Mouse (Mus musculus): ENCODE measurements around the gene Btg4. TPM values are rescaled to one million over a fixed set of nuclear protein-coding genes. Genes with fewer than 3 reads are reported as not detected.

Gene Btg4
- polyA plus RNA-seq, 1 experiment from 2014 or later, result not detected

- Histone ChIP-seq H3K27me3 (replicated peaks; ENCODE audit: low read depth, poor library complexity, severe bottlenecking) (no peaks in the 10 kb centered on the region), H3K27ac (replicated peaks) (no peak overlapping the region), H3K4me1 (no peaks in the 10 kb centered on the region), H3K4me3 (no peak overlapping the region), H3K9me3 (no peaks in the 10 kb centered on the region), H3K36me3 (replicated peaks) (no peaks in the 10 kb centered on the region)
- DNase-seq (ENCODE audit: low spot score), result no peak
- 68% methylated on average over 3 of the region's 3 CpGs for WGBS
Measured at GRCm38 (mm10) chr9:51052180-51052579, 8.5 kb upstream of the Btg4 start.

GRCm38 (mm10) chr9:51056360-51057324, 4.1 kb upstream of the Btg4 start:
- Histone ChIP-seq H3K36me3 (replicated peaks) (no peaks in the 10 kb centered on the region), H3K4me3 (no peak overlapping the region), H3K27me3 (replicated peaks; ENCODE audit: low read depth, poor library complexity, severe bottlenecking) (no peaks in the 10 kb centered on the region), H3K4me1 (no peaks in the 10 kb centered on the region), H3K9me3 (no peaks in the 10 kb centered on the region), H3K27ac (replicated peaks) (no peak overlapping the region)
- 78% methylated on average over 3 of the region's 3 CpGs for WGBS
- no peak for DNase-seq (ENCODE audit: low spot score)

- DNase-seq (ENCODE audit: low spot score), result no peak
- 81% methylated on average over 4 of the region's 4 CpGs for WGBS
- no peaks in the 10 kb centered on the region for H3K4me1 ChIP-seq
- H3K9me3 ChIP-seq, result no peaks in the 10 kb centered on the region
- H3K36me3 ChIP-seq (replicated peaks), result no peaks in the 10 kb centered on the region
- no peaks in the 10 kb centered on the region for H3K27me3 ChIP-seq (replicated peaks; ENCODE audit: low read depth, poor library complexity, severe bottlenecking)
- no peak overlapping the region for H3K4me3 ChIP-seq
- H3K27ac ChIP-seq (replicated peaks), result no peak overlapping the region
Measured at GRCm38 (mm10) chr9:51058951-51059521, 1.7 kb upstream of the Btg4 start.

GRCm38 (mm10) chr9:51068202-51068601, 7.5 kb downstream of the Btg4 start:
- no peaks in the 10 kb centered on the region for H3K9me3 ChIP-seq
- no peak overlapping the region for H3K4me3 ChIP-seq
- H3K27ac ChIP-seq (replicated peaks), result no peak overlapping the region
- no peak for DNase-seq (ENCODE audit: low spot score)
- no peaks in the 10 kb centered on the region for H3K36me3 ChIP-seq (replicated peaks)
- 0 out of 2 replicates have a peak, but pooled peaks cover 4% of the 10 kb centered on the region for H3K4me1 ChIP-seq
- H3K27me3 ChIP-seq (replicated peaks; ENCODE audit: low read depth, poor library complexity, severe bottlenecking), result no peaks in the 10 kb centered on the region
- 74% methylated on average over 3 of the region's 3 CpGs for WGBS

GRCm38 (mm10) chr9:51070801-51071200, 10.1 kb downstream of the Btg4 start:
- Histone ChIP-seq H3K27me3 (replicated peaks; ENCODE audit: low read depth, poor library complexity, severe bottlenecking) (peaks cover 5% of the 10 kb centered on the region), H3K4me3 (no peak overlapping the region), H3K4me1 (peaks cover 8% of the 10 kb centered on the region), H3K36me3 (replicated peaks) (no peaks in the 10 kb centered on the region), H3K27ac (replicated peaks) (no peak overlapping the region), H3K9me3 (no peaks in the 10 kb centered on the region)
- WGBS, result 86% methylated on average over 4 of the region's 4 CpGs
- DNase-seq (ENCODE audit: low spot score), result no peak

GRCm38 (mm10) chr9:51075780-51076179, 15.1 kb downstream of the Btg4 start:
- no peaks in the 10 kb centered on the region for H3K9me3 ChIP-seq
- WGBS, result 24% methylated on average over 3 of the region's 3 CpGs
- no peak overlapping the region; the same call in 1 of the 2 replicates for H3K27ac ChIP-seq (replicated peaks)
- DNase-seq (ENCODE audit: low spot score), result peak; percentile 9
- H3K4me1 ChIP-seq, result peaks cover 21% of the 10 kb centered on the region
- peaks cover 5% of the 10 kb centered on the region for H3K27me3 ChIP-seq (replicated peaks; ENCODE audit: low read depth, poor library complexity, severe bottlenecking)
- H3K4me3 ChIP-seq, result peak overlapping the region; percentile 62
- H3K36me3 ChIP-seq (replicated peaks), result no peaks in the 10 kb centered on the region

- Histone ChIP-seq H3K4me1 (peaks cover 21% of the 10 kb centered on the region), H3K27me3 (replicated peaks; ENCODE audit: low read depth, poor library complexity, severe bottlenecking) (peaks cover 5% of the 10 kb centered on the region), H3K36me3 (replicated peaks) (no peaks in the 10 kb centered on the region), H3K4me3 (peak overlapping the region; percentile 62), H3K27ac (replicated peaks) (peak overlapping the region; percentile 59), H3K9me3 (no peaks in the 10 kb centered on the region)
- WGBS, result under 1% methylated on average over 17 of the region's 17 CpGs
- DNase-seq (ENCODE audit: low spot score), result peak; percentile 47
Measured at GRCm38 (mm10) chr9:51076300-51076978, 15.7 kb downstream of the Btg4 start.

- peaks cover 5% of the 10 kb centered on the region for H3K27me3 ChIP-seq (replicated peaks; ENCODE audit: low read depth, poor library complexity, severe bottlenecking)
- no peaks in the 10 kb centered on the region for H3K36me3 ChIP-seq (replicated peaks)
- no peaks in the 10 kb centered on the region for H3K9me3 ChIP-seq
- H3K27ac ChIP-seq (replicated peaks), result peak within 1 kb of the TSS; percentile 66
- H3K4me1 ChIP-seq, result peaks cover 21% of the 10 kb centered on the region
- peak within 1 kb of the TSS; percentile 62 for H3K4me3 ChIP-seq
- under 1% methylated on average over 14 of the region's 14 CpGs for WGBS
- DNase-seq (ENCODE audit: low spot score), result peak; percentile 88
Measured at GRCm38 (mm10) chr9:51076979-51077315, 16.2 kb downstream of the Btg4 start, which contains the start of gene Layn. Gene Layn, minus strand, starts transcription at chr9:51077094.

GRCm38 (mm10) chr9:51081614-51082013, 20.9 kb downstream of the Btg4 start:
- 86% methylated on average over 5 of the region's 5 CpGs for WGBS
- no peaks in the 10 kb centered on the region for H3K36me3 ChIP-seq (replicated peaks)
- H3K27me3 ChIP-seq (replicated peaks; ENCODE audit: low read depth, poor library complexity, severe bottlenecking), result no peaks in the 10 kb centered on the region; the same call in 1 of the 2 replicates
- H3K27ac ChIP-seq (replicated peaks), result no peak overlapping the region
- no peak overlapping the region for H3K4me3 ChIP-seq
- peaks cover 9% of the 10 kb centered on the region for H3K4me1 ChIP-seq
- no peaks in the 10 kb centered on the region for H3K9me3 ChIP-seq
- DNase-seq (ENCODE audit: low spot score), result no peak

- Histone ChIP-seq H3K27me3 (replicated peaks; ENCODE audit: low read depth, poor library complexity, severe bottlenecking) (no peaks in the 10 kb centered on the region), H3K4me1 (no peaks in the 10 kb centered on the region), H3K36me3 (replicated peaks) (no peaks in the 10 kb centered on the region), H3K9me3 (no peaks in the 10 kb centered on the region), H3K4me3 (no peak overlapping the region), H3K27ac (replicated peaks) (no peak overlapping the region)
- no peak for DNase-seq (ENCODE audit: low spot score)
- 78% methylated on average over 5 of the region's 5 CpGs for WGBS
Measured at GRCm38 (mm10) chr9:51093697-51094096, 33.0 kb downstream of the Btg4 start.

GRCm38 (mm10) chr9:51096306-51096705, 35.6 kb downstream of the Btg4 start:
- H3K36me3 ChIP-seq (replicated peaks), result no peaks in the 10 kb centered on the region
- 66% methylated on average over 2 of the region's 2 CpGs for WGBS
- DNase-seq (ENCODE audit: low spot score), result no peak

GRCm38 (mm10) chr9:51101756-51102425, 41.2 kb downstream of the Btg4 start, which contains the start of gene 4833427G06Rik:
Gene 4833427G06Rik, minus strand, starts transcription at chr9:51102078.
- WGBS, result 9% methylated on average over 27 of the region's 27 CpGs

More at GRCm38 (mm10) chr9:51096306-51096705, 35.6 kb downstream of the Btg4 start:
- Histone ChIP-seq H3K27ac (replicated peaks) (no peak overlapping the region), H3K27me3 (replicated peaks; ENCODE audit: low read depth, poor library complexity, severe bottlenecking) (peaks cover 18% of the 10 kb centered on the region), H3K9me3 (no peaks in the 10 kb centered on the region), H3K4me3 (no peak overlapping the region), H3K4me1 (no peaks in the 10 kb centered on the region)

More at GRCm38 (mm10) chr9:51101756-51102425, 41.2 kb downstream of the Btg4 start, which contains the start of gene 4833427G06Rik:
- H3K27me3 ChIP-seq (replicated peaks; ENCODE audit: low read depth, poor library complexity, severe bottlenecking), result peaks cover 45% of the 10 kb centered on the region
- peaks cover 22% of the 10 kb centered on the region for H3K4me1 ChIP-seq
- no peaks in the 10 kb centered on the region for H3K9me3 ChIP-seq
- peak; percentile 81 for DNase-seq (ENCODE audit: low spot score)
- no peaks in the 10 kb centered on the region for H3K36me3 ChIP-seq (replicated peaks)
- H3K27ac ChIP-seq (replicated peaks), result no peak within 1 kb of the TSS
- peak within 1 kb of the TSS; percentile 76 for H3K4me3 ChIP-seq

All from embryonic facial prominence, embryonic 10.5 days (tissue).